Mouse (Mus musculus): ENCODE results near the gene Alg5. TPM values are rescaled to one million over a fixed set of nuclear protein-coding genes. Genes with fewer than 3 reads are reported as not detected.

Alg5 gene
- polyA plus RNA-seq, 1 experiment from 2014 or later = 84.7 TPM

DNA sequence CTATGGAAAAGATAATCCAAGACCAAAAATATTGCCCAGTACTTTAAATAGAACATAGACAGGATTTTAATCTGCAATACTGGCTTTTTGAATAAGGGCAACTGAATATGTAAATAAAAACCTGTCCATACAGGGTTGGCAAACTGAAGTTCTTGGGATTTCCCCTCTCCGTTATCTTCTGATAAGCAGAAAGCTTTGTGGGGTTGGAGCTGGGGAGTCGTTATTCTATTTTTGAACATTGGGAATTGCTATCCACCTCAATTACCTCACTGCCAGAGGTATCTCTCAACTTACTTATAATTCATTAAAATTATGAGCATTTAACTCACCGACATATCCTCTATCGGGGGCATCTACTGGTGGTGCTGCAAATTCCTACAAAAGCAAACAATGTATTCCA is 3.0 kb upstream of the Alg5 start:
- no peak overlapping the region for H3K4me3 ChIP-seq (ENCODE audit: low read depth, low read length)
- WGBS = 70% methylated on average over 4 of the region's 4 CpGs
- H3K9ac ChIP-seq (ENCODE audit: low read length) = no peak overlapping the region
- no peak for ATAC-seq (ENCODE audit: low FRiP score, low TSS enrichment)
- DNase-seq (ENCODE audit: low spot score) = no peak
- no peak overlapping the region for H3K27ac ChIP-seq (replicated peaks)
- H3K4me2 ChIP-seq (replicated peaks; ENCODE audit: low read depth) = no peak overlapping the region
- H3K27me3 ChIP-seq (ENCODE audit: control insufficient read depth, insufficient read depth, low read length) = no peaks in the 10 kb centered on the region
- H3K36me3 ChIP-seq (ENCODE audit: control insufficient read depth, insufficient read depth, low read length) = peaks cover 18% of the 10 kb centered on the region
- H3K4me1 ChIP-seq (replicated peaks; ENCODE audit: control insufficient read depth, insufficient read depth) = no peaks in the 10 kb centered on the region
- no peaks in the 10 kb centered on the region for H3K9me3 ChIP-seq (ENCODE audit: control insufficient read depth, low read length)
- TF ChIP-seq CTCF (IDR thresholded peaks at IDR 0.05; ENCODE audit: low read depth) (no peak), EP300 (optimal IDR thresholded peaks at IDR 0.05) (no peak)

- Histone ChIP-seq H3K27me3 (ENCODE audit: control insufficient read depth, insufficient read depth, low read length) (no peaks in the 10 kb centered on the region), H3K9me3 (ENCODE audit: control insufficient read depth, low read length) (no peaks in the 10 kb centered on the region), H3K4me1 (replicated peaks; ENCODE audit: control insufficient read depth, insufficient read depth) (no peaks in the 10 kb centered on the region), H3K27ac (replicated peaks) (peak overlapping the region; percentile 99), H3K4me3 (ENCODE audit: low read depth, low read length) (peak overlapping the region; percentile 88), H3K4me2 (replicated peaks; ENCODE audit: low read depth) (peak overlapping the region; percentile 93), H3K36me3 (ENCODE audit: control insufficient read depth, insufficient read depth, low read length) (peaks cover 7% of the 10 kb centered on the region; the same call in 1 of the 2 replicates), H3K9ac (ENCODE audit: low read length) (peak overlapping the region; percentile 93)
- under 1% methylated on average over 73 of the region's 84 CpGs for WGBS
- TF ChIP-seq CTCF (IDR thresholded peaks at IDR 0.05; ENCODE audit: low read depth) (no peak), EP300 (optimal IDR thresholded peaks at IDR 0.05) (no peak)
- DNase-seq (ENCODE audit: low spot score) (peak; percentile 92), ATAC-seq (ENCODE audit: low FRiP score, low TSS enrichment) (peak; percentile 93)
Observed at GRCm38 (mm10) chr3:54734411-54735246, 710 bp upstream of the Alg5 start.

DNA sequence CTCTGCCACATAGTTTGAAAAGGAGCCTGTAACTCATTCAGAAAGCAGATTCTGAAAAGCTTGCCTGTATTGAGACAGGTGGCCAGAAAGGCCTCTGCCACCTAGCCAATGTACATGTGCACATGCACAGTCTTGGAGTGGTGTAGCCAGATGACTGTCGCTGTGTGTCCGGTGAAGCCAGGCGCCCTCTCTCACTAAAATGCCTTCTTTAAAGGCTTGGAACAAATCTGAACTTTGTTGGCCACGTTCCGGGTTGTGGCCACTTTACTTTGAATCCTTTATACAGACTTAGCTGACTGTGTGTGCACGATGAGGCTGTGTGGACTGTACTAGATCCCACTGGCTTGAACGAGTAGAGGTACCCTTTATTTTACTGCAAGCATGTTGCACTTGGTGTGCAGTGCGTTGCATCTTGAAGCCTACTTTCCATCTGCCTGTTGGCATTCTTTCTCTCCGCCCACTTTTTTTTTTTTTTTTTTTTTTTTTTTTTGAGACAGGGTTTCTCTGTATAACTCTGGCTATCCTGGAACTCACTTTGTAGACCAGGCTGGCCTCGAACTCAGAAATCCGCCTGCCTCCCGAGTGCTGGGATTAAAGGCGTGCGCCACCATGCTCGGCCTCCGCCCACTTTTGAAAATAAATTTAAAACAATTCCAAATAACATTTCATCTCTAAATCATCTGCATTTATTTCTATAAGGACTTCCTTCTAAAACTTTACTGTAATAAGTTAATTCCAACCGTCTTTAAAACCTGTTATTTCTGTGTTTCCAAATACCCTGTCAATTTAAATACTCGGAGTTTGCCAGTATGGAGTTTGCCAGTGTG is 975 bp downstream of the Alg5 start:
- Histone ChIP-seq H3K4me2 (replicated peaks; ENCODE audit: low read depth) (peak overlapping the region; percentile 93), H3K4me3 (ENCODE audit: low read depth, low read length) (peak overlapping the region; percentile 88), H3K27ac (replicated peaks) (peak overlapping the region; percentile 99), H3K4me1 (replicated peaks; ENCODE audit: control insufficient read depth, insufficient read depth) (no peaks in the 10 kb centered on the region), H3K27me3 (ENCODE audit: control insufficient read depth, insufficient read depth, low read length) (no peaks in the 10 kb centered on the region), H3K36me3 (ENCODE audit: control insufficient read depth, insufficient read depth, low read length) (peaks cover 1% of the 10 kb centered on the region), H3K9me3 (ENCODE audit: control insufficient read depth, low read length) (no peaks in the 10 kb centered on the region), H3K9ac (ENCODE audit: low read length) (peak overlapping the region; percentile 93)
- ATAC-seq (ENCODE audit: low FRiP score, low TSS enrichment) (no peak), DNase-seq (ENCODE audit: low spot score) (peak; percentile 30)
- WGBS = 46% methylated on average over 18 of the region's 18 CpGs
- TF ChIP-seq CTCF (IDR thresholded peaks at IDR 0.05; ENCODE audit: low read depth) = no peak
- TF ChIP-seq EP300 (optimal IDR thresholded peaks at IDR 0.05) = no peak

DNA sequence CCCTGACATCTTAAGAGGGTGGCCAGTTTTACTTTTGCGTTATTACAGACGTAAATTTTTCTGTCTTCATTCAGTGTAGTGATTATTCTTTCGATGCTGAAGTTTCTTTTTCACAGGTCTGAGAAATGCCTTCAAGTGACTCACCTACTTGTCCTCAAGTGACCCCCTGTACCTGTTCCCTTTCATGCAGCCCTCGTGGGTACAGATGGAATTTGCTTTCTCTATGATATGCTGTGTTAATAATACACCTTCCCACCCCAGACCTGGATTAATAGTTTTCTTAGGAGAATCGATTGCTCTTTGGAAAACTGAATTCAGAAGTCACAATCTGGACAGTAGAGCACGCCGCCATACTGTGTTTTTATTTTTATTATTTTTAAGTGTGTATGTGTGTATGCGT is 2.0 kb downstream of the Alg5 start:
- 88% methylated on average over 8 of the region's 8 CpGs for WGBS

GRCm38 (mm10) chr3:54741965-54742364 is 6.6 kb downstream of the Alg5 start:
- Histone ChIP-seq H3K9ac (ENCODE audit: low read length) (no peak overlapping the region), H3K9me3 (ENCODE audit: control insufficient read depth, low read length) (no peaks in the 10 kb centered on the region), H3K27me3 (ENCODE audit: control insufficient read depth, insufficient read depth, low read length) (no peaks in the 10 kb centered on the region), H3K36me3 (ENCODE audit: control insufficient read depth, insufficient read depth, low read length) (peaks cover 38% of the 10 kb centered on the region), H3K4me3 (ENCODE audit: low read depth, low read length) (no peak overlapping the region), H3K4me1 (replicated peaks; ENCODE audit: control insufficient read depth, insufficient read depth) (no peaks in the 10 kb centered on the region), H3K27ac (replicated peaks) (no peak overlapping the region), H3K4me2 (replicated peaks; ENCODE audit: low read depth) (no peak overlapping the region)
- DNase-seq (ENCODE audit: low spot score) (no peak), ATAC-seq (ENCODE audit: low FRiP score, low TSS enrichment) (no peak)
- TF ChIP-seq EP300 (optimal IDR thresholded peaks at IDR 0.05) (no peak), CTCF (IDR thresholded peaks at IDR 0.05; ENCODE audit: low read depth) (no peak)
- 95% methylated on average over 11 of the region's 11 CpGs for WGBS

More for the DNA sequence above, 2.0 kb downstream of the Alg5 start:
- no peak overlapping the region for H3K27ac ChIP-seq (replicated peaks)
- ATAC-seq (ENCODE audit: low FRiP score, low TSS enrichment) = no peak
- H3K9me3 ChIP-seq (ENCODE audit: control insufficient read depth, low read length) = no peaks in the 10 kb centered on the region
- no peak overlapping the region for H3K9ac ChIP-seq (ENCODE audit: low read length)
- no peak for DNase-seq (ENCODE audit: low spot score)
- no peaks in the 10 kb centered on the region for H3K27me3 ChIP-seq (ENCODE audit: control insufficient read depth, insufficient read depth, low read length)
- H3K4me2 ChIP-seq (replicated peaks; ENCODE audit: low read depth) = no peak overlapping the region
- H3K4me3 ChIP-seq (ENCODE audit: low read depth, low read length) = no peak overlapping the region
- no peaks in the 10 kb centered on the region for H3K4me1 ChIP-seq (replicated peaks; ENCODE audit: control insufficient read depth, insufficient read depth)
- no peak for TF ChIP-seq EP300 (optimal IDR thresholded peaks at IDR 0.05)
- no peak for TF ChIP-seq CTCF (IDR thresholded peaks at IDR 0.05; ENCODE audit: low read depth)
- peaks cover 9% of the 10 kb centered on the region for H3K36me3 ChIP-seq (ENCODE audit: control insufficient read depth, insufficient read depth, low read length)
